Mouse (Mus musculus) megakaryocyte-erythroid progenitor cell, adult 5-6 weeks (primary cell): ENCODE results near the gene Il5ra. TPM values are rescaled to one million over a fixed set of nuclear protein-coding genes. Genes with fewer than 3 reads are reported as not detected.
A peak's percentile ranks its signal among the peaks of the same experiment; 100 is the strongest.

Experiments used
- ATAC-seq: replicated peaks from 2 replicates; pipeline ENCODE4 v1.8.0; 2016; ENCODE audit warnings: mild to moderate bottlenecking, inconsistent platforms; ENCODE audit not compliant: severe bottlenecking, poor library complexity, low FRiP score, low TSS enrichment
- total RNA-seq, 2 experiments: library from RNA; stranded (forward) in 1 of 2; stranded (reverse) in 1 of 2; fragments of 200-1000, 215-1000 nt in 1 of 2; fragments of >200 nt in 1 of 2; fragmentation: Nextera tagmentation in 1 of 2; gene quantifications; 2 replicates each; pipeline ENCODE4 v1.2.3; 2014 to 2017

The Il5ra gene
- total RNA-seq, 2 experiments from 2014 or later: not detected

GRCm38 (mm10) chr6:106743556-106744233 is 5.1 kb downstream of the Il5ra start:
- no peak for ATAC-seq

GRCm38 (mm10) chr6:106740244-106740825 is 8.5 kb downstream of the Il5ra start:
- ATAC-seq: no peak

GRCm38 (mm10) chr6:106738229-106738628 is 10.6 kb downstream of the Il5ra start:
- ATAC-seq: no peak

GRCm38 (mm10) chr6:106732563-106732962 is 16.3 kb downstream of the Il5ra start:
- ATAC-seq: no peak

GRCm38 (mm10) chr6:106729682-106730314 is 19.0 kb downstream of the Il5ra start:
- ATAC-seq: no peak

GRCm38 (mm10) chr6:106727703-106728102 is 21.1 kb downstream of the Il5ra start:
- ATAC-seq: no peak

- peak; percentile 41; the same call in 1 of the 2 replicates for ATAC-seq
Observed at GRCm38 (mm10) chr6:106726078-106726477, 22.8 kb downstream of the Il5ra start.

GRCm38 (mm10) chr6:106725642-106726041 is 23.2 kb downstream of the Il5ra start:
- ATAC-seq: no peak

- ATAC-seq: no peak
Observed at GRCm38 (mm10) chr6:106705506-106706035, 43.3 kb downstream of the Il5ra start.

- no peak for ATAC-seq
Observed at GRCm38 (mm10) chr6:106701931-106702330, 46.9 kb downstream of the Il5ra start.

GRCm38 (mm10) chr6:106675581-106675980 is 73.3 kb downstream of the Il5ra start:
- no peak for ATAC-seq

GRCm38 (mm10) chr6:106663780-106664651 is 84.8 kb downstream of the Il5ra start:
- peak; percentile 88 for ATAC-seq

Other genes with a start within 250 kb of the Il5ra start
- 67.5 and 88.5 TPM in 2 replicates for gene Trnt1, start 20.1 kb upstream of the Il5ra start, total RNA-seq (2014; fragmentation: Nextera tagmentation)
- 111 and 129 TPM in 2 replicates for gene Trnt1, start 20.1 kb upstream of the Il5ra start, total RNA-seq (2017)
- 21.6 and 23.9 TPM in 2 replicates for gene Crbn, start 51.0 kb upstream of the Il5ra start, total RNA-seq (2014; fragmentation: Nextera tagmentation)
- 46.5 and 68.8 TPM in 2 replicates for gene Crbn, start 51.0 kb upstream of the Il5ra start, total RNA-seq (2017)